In genomic region chr7:110973450-110973849, GRCm38 (mm10) we compare ENCODE assay signal across 20 mouse cellular contexts. TPM values are rescaled to one million over a fixed set of nuclear protein-coding genes. Genes with fewer than 3 reads are reported as not detected.
DNase-seq lines count a peak whose midpoint lies in the region; ATAC-seq and TF ChIP-seq lines count a peak whose summit lies in the region.
"Had no signal": no experiment of that assay in that cellular context is flagged by ENCODE, and none has a peak within 500 bp of the region (broad histone marks: within the 10 kb centered on the region; RNA-seq: fewer than 3 reads in every experiment).

No protein-coding gene starts in this region.

- no peaks in the 10 kb centered on the region for H3K4me1 ChIP-seq in embryonic facial prominence, embryonic 14.5 days (ENCODE audit: control insufficient read depth, insufficient read depth, low read length)
- no peaks in the 10 kb centered on the region for H3K4me1 ChIP-seq in embryonic facial prominence, embryonic 10.5 days
- peaks cover 17% of the 10 kb centered on the region for H3K4me1 ChIP-seq in kidney, embryonic 14.5 days (ENCODE audit: control insufficient read depth, insufficient read depth, low read length)
- no peaks in the 10 kb centered on the region for H3K4me1 ChIP-seq in midbrain, embryonic 11.5 days (ENCODE audit: control insufficient read depth, insufficient read depth, low read length)
- no peaks in the 10 kb centered on the region for H3K4me1 ChIP-seq in midbrain, embryonic 10.5 days
- no peaks in the 10 kb centered on the region for H3K4me1 ChIP-seq in cerebellum, adult 2 months (ENCODE audit: control insufficient read depth, insufficient read depth, low read length)
- H3K4me1 ChIP-seq: embryonic facial prominence, embryonic 15.5 days; forebrain, embryonic 10.5 days; hindbrain, embryonic 15.5 days had no signal

- H3K4me3 ChIP-seq in embryonic facial prominence, embryonic 14.5 days (ENCODE audit: low read depth, low read length): no peak overlapping the region
- no peak overlapping the region for H3K4me3 ChIP-seq in embryonic facial prominence, embryonic 10.5 days
- no peak overlapping the region for H3K4me3 ChIP-seq in kidney, embryonic 14.5 days (ENCODE audit: low read length)
- no peak overlapping the region for H3K4me3 ChIP-seq in midbrain, embryonic 11.5 days (ENCODE audit: low read depth, low read length)
- no peak overlapping the region for H3K4me3 ChIP-seq in midbrain, embryonic 10.5 days
- H3K4me3 ChIP-seq in cerebellum, adult 2 months (replicated peaks; ENCODE audit: insufficient read depth, low read depth, low read length): no peak overlapping the region
- H3K4me3 ChIP-seq: embryonic facial prominence, embryonic 15.5 days; erythroblast, embryonic 14.5 days; forebrain, embryonic 10.5 days; gastrocnemius, adult 2 months; heart, embryonic 13.5 days; hindbrain, embryonic 15.5 days had no signal

- peak; percentile 22 for DNase-seq in embryonic facial prominence, embryonic 14.5 days (ENCODE audit: low spot score)
- no peak for DNase-seq in embryonic facial prominence, embryonic 10.5 days (ENCODE audit: low spot score)
- no peak for DNase-seq in kidney, postnatal 10 days
- DNase-seq in midbrain, embryonic 11.5 days (ENCODE audit: low spot score, missing footprints): peak; percentile 21
- DNase-seq in midbrain, embryonic 10.5 days (ENCODE audit: low spot score): no peak
- no peak for DNase-seq in cerebellum, adult 2 months
- DNase-seq: adrenal gland, adult 8-10 months; cerebellum, adult 11 months; cerebellum, adult 9-10 months; cerebellum, postnatal 36 days; gastrocnemius, adult 2 months; gastrocnemius, postnatal 25 days; heart, postnatal 36 days had no signal

- no peaks in the 10 kb centered on the region for H3K9me3 ChIP-seq in embryonic facial prominence, embryonic 14.5 days (ENCODE audit: control insufficient read depth, low read length)
- no peaks in the 10 kb centered on the region for H3K9me3 ChIP-seq in embryonic facial prominence, embryonic 10.5 days
- H3K9me3 ChIP-seq in kidney, embryonic 14.5 days (ENCODE audit: control insufficient read depth, low read length): no peaks in the 10 kb centered on the region
- no peaks in the 10 kb centered on the region for H3K9me3 ChIP-seq in midbrain, embryonic 11.5 days (ENCODE audit: control insufficient read depth, low read length)
- H3K9me3 ChIP-seq in midbrain, embryonic 10.5 days (replicated peaks): no peaks in the 10 kb centered on the region
- H3K9me3 ChIP-seq: embryonic facial prominence, embryonic 15.5 days; forebrain, embryonic 10.5 days; heart, embryonic 13.5 days; hindbrain, embryonic 15.5 days had no signal

- H3K27ac ChIP-seq in embryonic facial prominence, embryonic 14.5 days (replicated peaks; ENCODE audit: low read depth, low read length): no peak overlapping the region
- no peak overlapping the region for H3K27ac ChIP-seq in embryonic facial prominence, embryonic 10.5 days (replicated peaks)
- H3K27ac ChIP-seq in kidney, embryonic 14.5 days (ENCODE audit: low read depth, low read length): peak overlapping the region; percentile 56; the same call in 1 of the 2 replicates
- no peak overlapping the region for H3K27ac ChIP-seq in midbrain, embryonic 11.5 days (ENCODE audit: low read depth, low read length)
- no peak overlapping the region for H3K27ac ChIP-seq in midbrain, embryonic 10.5 days (replicated peaks)
- H3K27ac ChIP-seq in cerebellum, adult 2 months (ENCODE audit: insufficient read depth, low read length): no peak overlapping the region
- H3K27ac ChIP-seq: embryonic facial prominence, embryonic 15.5 days; forebrain, embryonic 10.5 days; gastrocnemius, adult 2 months; heart, embryonic 13.5 days; hindbrain, embryonic 15.5 days had no signal

- no peak for TF ChIP-seq POLR2A in cerebellum, adult 2 months (IDR thresholded peaks at IDR 0.05; ENCODE audit: borderline replicate concordance, insufficient read depth, low read length)

- no peak for TF ChIP-seq CTCF in cerebellum, adult 2 months (IDR thresholded peaks at IDR 0.05; ENCODE audit: borderline replicate concordance, insufficient read depth, low read depth, low read length)

- ATAC-seq in embryonic facial prominence, embryonic 14.5 days (ENCODE audit: low read depth): no peak
- no peak; the same call in 1 of the 2 replicates for ATAC-seq in kidney, embryonic 14.5 days (ENCODE audit: low FRiP score, low TSS enrichment)
- ATAC-seq in midbrain, embryonic 11.5 days (ENCODE audit: low FRiP score): no peak
- ATAC-seq: forebrain, embryonic 14.5 days had no signal

- 59% methylated on average over 4 of the region's 4 CpGs for WGBS in embryonic facial prominence, embryonic 14.5 days
- WGBS in embryonic facial prominence, embryonic 10.5 days: 78% methylated on average over 4 of the region's 4 CpGs
- 66% methylated on average over 4 of the region's 4 CpGs for WGBS in kidney, embryonic 14.5 days
- 87% methylated on average over 4 of the region's 4 CpGs for WGBS in midbrain, embryonic 11.5 days
- 83% methylated on average over 4 of the region's 4 CpGs for WGBS in midbrain, embryonic 10.5 days
- WGBS in cerebellum, adult 2 months: 71% methylated on average over 4 of the region's 4 CpGs

- H3K9ac ChIP-seq in embryonic facial prominence, embryonic 14.5 days (ENCODE audit: low read depth, low read length): no peak overlapping the region
- no peak overlapping the region for H3K9ac ChIP-seq in kidney, embryonic 14.5 days (ENCODE audit: low read depth, low read length)
- H3K9ac ChIP-seq in midbrain, embryonic 11.5 days (ENCODE audit: low read length): no peak overlapping the region
- H3K9ac ChIP-seq: embryonic facial prominence, embryonic 15.5 days; heart, embryonic 13.5 days; hindbrain, embryonic 15.5 days had no signal

- H3K4me2 ChIP-seq in embryonic facial prominence, embryonic 14.5 days (ENCODE audit: low read depth, low read length): no peak overlapping the region
- no peak overlapping the region for H3K4me2 ChIP-seq in kidney, embryonic 14.5 days (replicated peaks; ENCODE audit: low read depth, low read length)
- H3K4me2 ChIP-seq in midbrain, embryonic 11.5 days: no peak overlapping the region
- H3K4me2 ChIP-seq: embryonic facial prominence, embryonic 15.5 days; heart, embryonic 13.5 days; hindbrain, embryonic 15.5 days had no signal

- no peaks in the 10 kb centered on the region for H3K36me3 ChIP-seq in embryonic facial prominence, embryonic 14.5 days (ENCODE audit: control insufficient read depth, insufficient read depth, low read length)
- no peaks in the 10 kb centered on the region for H3K36me3 ChIP-seq in embryonic facial prominence, embryonic 10.5 days (replicated peaks)
- H3K36me3 ChIP-seq in kidney, embryonic 14.5 days (ENCODE audit: control insufficient read depth, insufficient read depth, low read length): no peaks in the 10 kb centered on the region
- no peaks in the 10 kb centered on the region for H3K36me3 ChIP-seq in midbrain, embryonic 11.5 days (ENCODE audit: control insufficient read depth, insufficient read depth, low read length)
- no peaks in the 10 kb centered on the region for H3K36me3 ChIP-seq in midbrain, embryonic 10.5 days
- H3K36me3 ChIP-seq: embryonic facial prominence, embryonic 15.5 days; forebrain, embryonic 10.5 days; heart, embryonic 13.5 days; hindbrain, embryonic 15.5 days had no signal

- no peaks in the 10 kb centered on the region for H3K27me3 ChIP-seq in embryonic facial prominence, embryonic 14.5 days (replicated peaks; ENCODE audit: control insufficient read depth, insufficient read depth, low read length)
- no peaks in the 10 kb centered on the region for H3K27me3 ChIP-seq in embryonic facial prominence, embryonic 10.5 days (replicated peaks; ENCODE audit: low read depth, poor library complexity, severe bottlenecking)
- no peaks in the 10 kb centered on the region for H3K27me3 ChIP-seq in kidney, embryonic 14.5 days (ENCODE audit: control insufficient read depth, insufficient read depth, low read length)
- H3K27me3 ChIP-seq in midbrain, embryonic 11.5 days (ENCODE audit: control insufficient read depth, insufficient read depth, low read length): no peaks in the 10 kb centered on the region
- no peaks in the 10 kb centered on the region for H3K27me3 ChIP-seq in midbrain, embryonic 10.5 days (ENCODE audit: low read depth, poor library complexity, severe bottlenecking)
- H3K27me3 ChIP-seq in cerebellum, adult 2 months (ENCODE audit: control insufficient read depth, insufficient read depth, low read length): no peaks in the 10 kb centered on the region
- H3K27me3 ChIP-seq: embryonic facial prominence, embryonic 15.5 days; heart, embryonic 13.5 days; hindbrain, embryonic 15.5 days had no signal

RNA-seq across cellular contexts. Expression of gene Mrvi1, which starts 8.8 kb away (rescaled TPM):
- polyA plus RNA-seq in embryonic facial prominence, embryonic 14.5 days (2014; fragmentation: Nextera tagmentation; extraction: Ambion mirVana): 1.8 and 3.0 TPM in 2 replicates
- 0.87 and 1.5 TPM in 2 replicates for polyA plus RNA-seq in embryonic facial prominence, embryonic 10.5 days (2016; fragmentation: Nextera tagmentation; extraction: Ambion mirVana)
- 8.0 and 15.1 TPM in 2 replicates for polyA plus RNA-seq in kidney, embryonic 14.5 days (2014; fragmentation: Nextera tagmentation; extraction: Ambion mirVana)
- polyA plus RNA-seq in midbrain, embryonic 11.5 days (2014; fragmentation: Nextera tagmentation; extraction: Ambion mirVana): 1.9 and 2.2 TPM in 2 replicates
- 1.0 and 1.6 TPM in 2 replicates for polyA plus RNA-seq in midbrain, embryonic 10.5 days (2016; fragmentation: Nextera tagmentation; extraction: Ambion mirVana)
- 2.2 and 2.7 TPM in 2 replicates for polyA plus RNA-seq in cerebellum, adult 2 months (2012; rRNA removed)

RNA-seq across cellular contexts. Expression of gene Ctr9, which starts 55.3 kb away (rescaled TPM):
- polyA plus RNA-seq in embryonic facial prominence, embryonic 14.5 days (2014; fragmentation: Nextera tagmentation; extraction: Ambion mirVana): 59.4 and 62.7 TPM in 2 replicates
- polyA plus RNA-seq in embryonic facial prominence, embryonic 10.5 days (2016; fragmentation: Nextera tagmentation; extraction: Ambion mirVana): 86.4 and 87.5 TPM in 2 replicates
- 37.9 and 75.7 TPM in 2 replicates for polyA plus RNA-seq in kidney, embryonic 14.5 days (2014; fragmentation: Nextera tagmentation; extraction: Ambion mirVana)
- 84.2 and 92.4 TPM in 2 replicates for polyA plus RNA-seq in midbrain, embryonic 11.5 days (2014; fragmentation: Nextera tagmentation; extraction: Ambion mirVana)
- polyA plus RNA-seq in midbrain, embryonic 10.5 days (2016; fragmentation: Nextera tagmentation; extraction: Ambion mirVana): 81.6 and 93.9 TPM in 2 replicates
- 33.9 and 36.2 TPM in 2 replicates for polyA plus RNA-seq in cerebellum, adult 2 months (2012; rRNA removed)

Comparison
In these comparisons a context has a peak if more than half of its experiments do, and no peak if none do; other contexts are left out.
1. DNase-seq: peak in embryonic facial prominence, embryonic 14.5 days (single experiment) and midbrain, embryonic 11.5 days (single experiment); none in embryonic facial prominence, embryonic 10.5 days (single experiment), kidney, postnatal 10 days (single experiment), midbrain, embryonic 10.5 days (single experiment) and cerebellum, adult 2 months (0 of 2).